Mouse (Mus musculus): ENCODE measurements around the gene Cadm4. TPM values are rescaled to one million over a fixed set of nuclear protein-coding genes. Genes with fewer than 3 reads are reported as not detected.

The Cadm4 gene
- polyA plus RNA-seq, 1 experiment from 2014 or later = 1.9 TPM

Other genes starting within 250 kb of the Cadm4 start
- 5.1 and 5.7 TPM in 2 replicates for gene Zfp109, start 244.5 kb upstream of the Cadm4 start, polyA plus RNA-seq (2014; fragmentation: Nextera tagmentation; extraction: Ambion mirVana)
- gene Zfp108, start 227.2 kb upstream of the Cadm4 start, polyA plus RNA-seq (2014; fragmentation: Nextera tagmentation; extraction: Ambion mirVana) = 3.8 and 4.0 TPM in 2 replicates
- gene Zfp93, start 211.6 kb upstream of the Cadm4 start, polyA plus RNA-seq (2014; fragmentation: Nextera tagmentation; extraction: Ambion mirVana) = 9.8 and 11.7 TPM in 2 replicates
- gene Zfp61, start 180.8 kb upstream of the Cadm4 start, polyA plus RNA-seq (2014; fragmentation: Nextera tagmentation; extraction: Ambion mirVana) = 48.0 and 58.8 TPM in 2 replicates
- gene Zfp94, start 165.4 kb upstream of the Cadm4 start, polyA plus RNA-seq (2014; fragmentation: Nextera tagmentation; extraction: Ambion mirVana) = 10.7 and 15.2 TPM in 2 replicates
- not detected in 2 replicates for gene Tescl, start 148.1 kb upstream of the Cadm4 start, polyA plus RNA-seq (2014; fragmentation: Nextera tagmentation; extraction: Ambion mirVana)
- not detected in 2 replicates for gene Lypd5, start 132.8 kb upstream of the Cadm4 start, polyA plus RNA-seq (2014; fragmentation: Nextera tagmentation; extraction: Ambion mirVana)
- 2.2 and 2.3 TPM in 2 replicates for gene Kcnn4, start 111.8 kb upstream of the Cadm4 start, polyA plus RNA-seq (2014; fragmentation: Nextera tagmentation; extraction: Ambion mirVana)
- gene Smg9, start 82.4 kb upstream of the Cadm4 start, polyA plus RNA-seq (2014; fragmentation: Nextera tagmentation; extraction: Ambion mirVana) = 13.8 and 18.6 TPM in 2 replicates
- not detected in 2 replicates for gene Irgc1, start 29.7 kb upstream of the Cadm4 start, polyA plus RNA-seq (2014; fragmentation: Nextera tagmentation; extraction: Ambion mirVana)
- gene Plaur, start 19.5 kb upstream of the Cadm4 start, polyA plus RNA-seq (2014; fragmentation: Nextera tagmentation; extraction: Ambion mirVana) = 1.1 and 2.1 TPM in 2 replicates
- 52.5 and 58.0 TPM in 2 replicates for gene Zfp428, start 25.0 kb downstream of the Cadm4 start, polyA plus RNA-seq (2014; fragmentation: Nextera tagmentation; extraction: Ambion mirVana)
- 0.25 and 0.32 TPM in 2 replicates for gene AC161166.1, start 30.4 kb downstream of the Cadm4 start, polyA plus RNA-seq (2014; fragmentation: Nextera tagmentation; extraction: Ambion mirVana)
- gene Irgq, start 48.7 kb downstream of the Cadm4 start, polyA plus RNA-seq (2014; fragmentation: Nextera tagmentation; extraction: Ambion mirVana) = 8.0 and 8.7 TPM in 2 replicates
- gene Pinlyp, start 64.1 kb downstream of the Cadm4 start, polyA plus RNA-seq (2014; fragmentation: Nextera tagmentation; extraction: Ambion mirVana) = not detected in 2 replicates
- 99.0 and 111 TPM in 2 replicates for gene Xrcc1, start 64.3 kb downstream of the Cadm4 start, polyA plus RNA-seq (2014; fragmentation: Nextera tagmentation; extraction: Ambion mirVana)
- 24.4 and 27.2 TPM in 2 replicates for gene Ethe1, start 105.5 kb downstream of the Cadm4 start, polyA plus RNA-seq (2014; fragmentation: Nextera tagmentation; extraction: Ambion mirVana)
- 0.91 and 1.4 TPM in 2 replicates for gene Zfp575, start 105.6 kb downstream of the Cadm4 start, polyA plus RNA-seq (2014; fragmentation: Nextera tagmentation; extraction: Ambion mirVana)
- gene Phldb3, start 128.7 kb downstream of the Cadm4 start, polyA plus RNA-seq (2014; fragmentation: Nextera tagmentation; extraction: Ambion mirVana) = 0.10 and 0.13 TPM in 2 replicates
- gene Lypd3, start 154.5 kb downstream of the Cadm4 start, polyA plus RNA-seq (2014; fragmentation: Nextera tagmentation; extraction: Ambion mirVana) = 2.0 and 2.1 TPM in 2 replicates
- not detected in 2 replicates for gene Tex101, start 194.7 kb downstream of the Cadm4 start, polyA plus RNA-seq (2014; fragmentation: Nextera tagmentation; extraction: Ambion mirVana)
- not detected in 2 replicates for gene BC049730, start 227.2 kb downstream of the Cadm4 start, polyA plus RNA-seq (2014; fragmentation: Nextera tagmentation; extraction: Ambion mirVana)
- gene Gm4763, start 244.9 kb downstream of the Cadm4 start, polyA plus RNA-seq (2014; fragmentation: Nextera tagmentation; extraction: Ambion mirVana) = not detected in 2 replicates